Mouse (Mus musculus) heart, postnatal 14 days (tissue): ENCODE measurements around the gene Vmn1r218. TPM values are rescaled to one million over a fixed set of nuclear protein-coding genes. Genes with fewer than 3 reads are reported as not detected.
"Not testable (repeated sequence)": the region's sequence is repeated elsewhere in the genome, so short reads cannot be mapped to it uniquely, and the experiment has no call there.

ENCODE experiments used
- DNase-seq, 2 experiments: peaks; one replicate each; pipeline ENCODE4 v3.0.0; 2021 to 2022
- intact Hi-C: fragments of 180-260 bp; cut with DNase I; formaldehyde crosslinking; loops from one replicate; pipeline ENCODE4 v1.15.1; 2025
- long read RNA-seq, 2 experiments: library from polyadenylated mRNA; stranded (forward); transcript quantifications; one replicate each; pipeline ENCODE4 v2.0.0; 2021
- total RNA-seq, 2 experiments: library from RNA; stranded (reverse); gene quantifications; 2 replicates each; pipeline ENCODE4 v1.2.3; 2021

Vmn1r218 gene
- not detected for total RNA-seq
- long read RNA-seq, experiment 1, result 0 reads
- long read RNA-seq, experiment 2, result 0 reads

DNA sequence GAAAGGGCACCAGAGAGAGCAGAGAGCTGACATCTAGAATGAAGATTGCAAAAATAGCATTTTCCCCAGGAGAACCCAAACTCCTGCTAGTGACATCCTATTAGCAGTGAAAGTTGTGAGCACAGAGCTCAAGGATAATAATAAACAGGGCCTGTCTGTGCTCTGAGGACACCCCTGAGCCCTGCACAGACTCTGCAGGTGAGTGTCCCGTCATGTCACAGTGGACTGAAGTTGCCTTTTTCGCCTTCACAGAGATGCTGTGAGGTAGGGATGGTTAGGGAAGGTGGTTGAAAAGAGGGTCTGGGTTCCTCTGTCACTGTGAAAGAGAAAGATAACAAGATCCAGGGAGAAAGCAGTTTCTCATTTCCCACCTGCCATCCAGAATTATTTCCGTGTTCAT lies at the start of gene Vmn1r218:
Gene Vmn1r218 (plus strand): TSS at position 57 of the 400 bp plus-strand sequence.
- intact Hi-C loops, result no loop called here

DNA sequence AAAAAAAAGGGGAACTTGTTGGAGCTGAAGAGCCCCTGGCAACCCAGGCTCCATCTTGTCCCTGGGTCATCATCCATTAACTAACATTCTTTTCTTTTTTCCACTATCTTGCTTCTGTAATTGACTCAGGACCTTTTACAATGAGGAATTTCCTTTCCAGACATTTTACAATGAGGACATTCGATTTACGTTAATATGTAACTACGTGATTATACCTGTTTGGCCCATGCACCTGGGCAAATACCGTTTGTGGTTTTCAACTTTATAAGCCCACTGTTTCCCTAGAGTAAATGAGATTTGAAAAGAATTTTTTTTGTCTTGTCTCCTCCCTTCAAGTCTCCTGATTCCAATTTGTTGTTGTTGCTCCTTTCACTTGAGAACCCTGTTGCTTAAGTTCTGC lies 38.6 kb upstream of the Vmn1r218 start:
- intact Hi-C loops, result no loop called here
- no peak for DNase-seq

More for the DNA sequence above, at the start of gene Vmn1r218:
- no peak for DNase-seq

DNA sequence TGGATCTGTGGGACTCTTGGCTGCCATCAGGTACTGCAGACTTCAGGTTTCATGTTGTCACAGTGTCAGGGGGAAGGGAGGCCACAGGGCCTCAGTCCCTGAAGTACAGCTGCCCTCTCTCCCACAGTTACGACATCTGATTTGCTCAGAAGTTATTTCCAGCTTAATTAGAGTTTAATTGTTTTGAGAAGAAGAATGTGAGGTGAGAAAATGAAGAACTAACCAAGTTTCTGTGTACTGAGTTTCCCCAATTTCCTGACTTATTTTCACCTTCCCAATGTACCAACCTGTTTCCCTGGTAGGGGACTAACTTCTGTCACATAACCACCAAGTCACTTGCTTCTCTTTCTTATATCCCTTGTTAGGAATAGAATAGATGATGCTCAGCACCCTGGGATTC lies 14.8 kb upstream of the Vmn1r218 start, which contains the start of gene Vmn1r217:
Gene Vmn1r217 (minus strand): TSS at position 101 of the 400 bp plus-strand sequence.
- intact Hi-C loops, DNase-seq: not testable (repeated sequence)

DNA sequence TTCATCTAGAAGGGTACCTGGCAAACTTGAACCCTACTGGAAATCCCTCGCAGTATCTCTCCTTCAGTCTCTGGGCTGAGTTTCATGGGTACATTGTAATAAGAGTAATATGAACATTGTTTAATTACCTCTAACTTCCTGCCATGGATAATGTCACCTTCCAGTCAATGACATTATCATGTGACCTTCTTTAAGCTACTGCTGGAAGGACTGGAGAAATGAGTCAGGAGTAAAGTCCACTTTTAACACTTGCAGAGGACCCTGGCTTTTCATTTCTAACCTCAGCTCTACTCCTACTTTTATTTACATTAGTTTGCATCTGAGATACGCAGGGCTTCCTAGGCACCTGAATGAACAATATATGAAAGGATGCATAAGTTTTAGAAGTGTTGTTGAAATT lies 12.3 kb upstream of the Vmn1r218 start:
- intact Hi-C loops, result no loop called here
- DNase-seq, result no peak

DNA sequence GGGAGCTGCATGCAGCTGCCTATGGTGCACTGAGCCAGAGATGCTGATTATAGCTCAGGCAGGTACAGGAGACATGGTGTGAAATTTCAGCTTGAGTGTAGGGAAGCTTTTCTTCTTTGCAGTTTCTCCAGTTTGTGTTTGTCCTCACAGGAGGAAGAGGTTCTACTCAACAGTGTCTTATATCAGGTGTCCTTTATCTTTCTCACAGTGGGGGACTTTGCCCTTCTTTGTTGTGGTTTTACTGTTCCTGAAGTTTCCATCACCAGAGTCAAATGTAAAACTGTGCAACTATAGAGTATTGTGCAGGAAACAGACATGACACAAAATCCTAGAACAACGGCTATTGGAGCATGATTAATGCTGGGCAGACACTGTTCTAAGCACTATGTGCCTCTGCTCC lies 546 bp downstream of the Vmn1r218 start:
- intact Hi-C loops, result no loop called here
- no peak for DNase-seq

DNA sequence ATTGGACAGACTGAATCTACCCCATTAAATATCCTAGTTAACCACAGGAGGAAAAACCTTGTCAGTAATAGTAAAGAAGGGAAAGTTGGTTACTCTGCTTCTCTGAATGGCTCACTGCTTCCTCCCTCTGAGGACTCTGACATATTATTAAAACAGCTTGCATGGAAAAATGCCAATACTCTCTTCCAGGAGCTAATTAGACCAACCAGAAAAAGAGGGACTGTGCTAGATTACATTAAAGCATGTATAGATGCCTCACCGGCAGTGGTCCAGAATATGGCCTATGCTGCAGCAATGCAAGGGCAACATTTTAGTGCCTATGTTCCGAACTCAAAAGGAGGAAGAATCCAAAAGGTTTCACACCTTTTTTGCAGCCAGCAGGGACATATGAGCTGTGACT lies 5.9 kb downstream of the Vmn1r218 start:
- DNase-seq, result no peak
- intact Hi-C loops, result no loop called here

DNA sequence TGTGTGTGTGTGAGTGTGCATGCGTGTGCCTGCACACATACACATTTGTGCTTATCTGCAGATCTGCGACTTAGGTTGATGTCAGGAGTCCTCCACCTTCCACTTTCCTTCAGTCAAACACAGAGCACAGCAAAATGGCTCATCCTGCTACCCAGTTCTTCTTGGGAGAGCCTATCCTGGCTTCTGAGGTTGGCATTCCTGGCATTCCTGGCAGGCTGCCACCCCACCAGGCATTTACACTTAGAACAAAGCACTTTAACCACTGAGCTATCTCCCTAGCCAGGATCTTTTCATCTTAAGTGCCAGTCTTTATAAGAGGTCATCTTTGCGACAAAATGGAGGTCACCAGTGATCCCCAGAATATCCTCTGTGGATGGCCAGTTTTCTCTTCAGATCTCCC lies 24.9 kb downstream of the Vmn1r218 start:
- intact Hi-C loops, result no loop called here
- DNase-seq, result peak in 1 of 2 experiments; percentile 7

DNA sequence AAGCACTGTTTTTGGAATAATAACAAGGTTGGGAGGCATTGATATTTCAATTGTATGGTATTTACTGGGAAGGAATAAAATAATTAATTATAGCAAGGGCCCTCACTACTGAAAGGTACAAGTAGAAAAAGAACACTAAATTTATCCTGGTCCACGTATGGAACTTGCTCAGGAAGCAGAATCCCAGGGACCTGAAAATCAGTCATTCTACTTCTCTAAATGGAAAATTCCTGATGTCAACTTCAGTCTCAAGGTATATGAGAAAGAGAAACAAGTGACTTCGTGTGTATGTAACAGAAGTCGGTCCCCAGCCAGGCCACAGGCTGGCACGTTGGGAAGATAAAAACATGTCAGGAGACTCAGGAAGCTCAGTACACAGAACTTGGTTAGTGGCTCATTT lies 26.1 kb downstream of the Vmn1r218 start, which contains the start of gene Vmn1r219:
Gene Vmn1r219 (plus strand): TSS at position 301 of the 400 bp plus-strand sequence.
- DNase-seq, result no peak
- intact Hi-C loops, result no loop called here

DNA sequence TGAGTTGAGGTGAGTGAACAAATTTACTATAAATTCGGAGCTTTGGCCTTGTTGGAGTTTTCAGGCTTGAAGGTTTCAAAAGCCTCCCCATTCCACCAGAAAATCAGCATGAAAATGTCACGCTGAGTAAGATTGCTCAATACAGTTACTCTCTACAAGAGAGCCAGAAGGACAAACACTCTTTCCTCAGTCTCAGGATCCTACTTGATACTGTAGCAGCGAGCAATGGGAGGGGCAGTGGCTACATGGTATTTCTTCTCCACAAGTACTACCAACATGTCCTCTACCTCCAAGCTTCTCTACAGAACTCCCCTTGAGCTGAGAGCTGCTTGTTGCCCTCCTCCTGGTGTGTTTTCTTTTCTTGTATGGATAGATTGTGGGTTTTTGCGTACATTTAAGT lies 33.5 kb downstream of the Vmn1r218 start:
- DNase-seq, intact Hi-C loops: not testable (repeated sequence)

DNA sequence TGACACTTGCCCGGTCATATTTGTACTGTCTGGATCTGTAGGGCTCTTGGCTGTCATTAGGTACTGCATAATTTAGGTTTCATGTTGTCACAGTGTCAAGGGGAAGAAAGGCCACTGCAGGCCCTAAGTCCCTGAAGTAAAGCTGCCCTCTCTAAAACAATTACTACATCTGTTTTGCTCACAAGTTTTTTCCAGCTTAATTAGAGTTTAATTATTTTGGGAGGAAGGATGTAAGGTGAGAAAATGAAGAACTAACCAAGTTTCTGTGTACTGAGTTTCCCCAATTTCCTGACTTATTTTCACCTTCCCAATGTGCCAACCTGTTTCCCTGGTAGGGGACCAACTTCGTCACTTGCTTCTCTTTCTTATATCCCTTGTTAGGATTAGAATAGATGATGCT lies 54.9 kb downstream of the Vmn1r218 start, which contains the start of gene Vmn1r220:
Gene Vmn1r220 (minus strand): TSS at position 101 of the 400 bp plus-strand sequence.
- intact Hi-C loops, result no loop called here
- DNase-seq, result no peak

Other genes starting within 250 kb of the Vmn1r218 start
- not detected for gene Vmn1r212, start 248.9 kb upstream of the Vmn1r218 start, total RNA-seq
- gene Vmn1r213, start 125.5 kb upstream of the Vmn1r218 start, total RNA-seq, result not detected
- gene Vmn1r214, start 102.7 kb upstream of the Vmn1r218 start, total RNA-seq, result not detected
- gene Vmn1r215, start 65.1 kb upstream of the Vmn1r218 start, total RNA-seq, result not detected
- gene Vmn1r217, start 14.9 kb upstream of the Vmn1r218 start, total RNA-seq, result not detected
- gene Vmn1r219, start 26.2 kb downstream of the Vmn1r218 start, total RNA-seq, result not detected
- gene Vmn1r220, start 54.8 kb downstream of the Vmn1r218 start, total RNA-seq, result not detected
- not detected for gene Vmn1r221, start 81.0 kb downstream of the Vmn1r218 start, total RNA-seq
- not detected for gene Vmn1r222, start 102.8 kb downstream of the Vmn1r218 start, total RNA-seq
- gene Vmn1r223, start 114.0 kb downstream of the Vmn1r218 start, total RNA-seq, result not detected
- 10 to 100 TPM; 18.8 to 21.7 TPM for gene Zfp322a, start 236.1 kb downstream of the Vmn1r218 start, total RNA-seq